Mouse (Mus musculus) liver, postnatal 0 days (tissue): ENCODE results near the gene Ndufb8.

Experiments used
- CTCF ChIP-seq: sonication (generic); IDR thresholded peaks from 2 replicates; pipeline ENCODE4 v1.5.1; 2016; ENCODE audit warnings: antibody characterized with exemption, low read depth
- EP300 ChIP-seq: IDR thresholded peaks from 2 replicates; pipeline ENCODE4 v1.6.1; 2016; ENCODE audit warnings: antibody characterized with exemption, low read depth, mild to moderate bottlenecking

- TF ChIP-seq CTCF, result no peak
- no peak for TF ChIP-seq EP300
Observed at GRCm38 (mm10) chr19:44501925-44502324, 53.3 kb downstream of the Ndufb8 start.
